Mouse (Mus musculus): ENCODE results near the gene Olfr272.

DNA sequence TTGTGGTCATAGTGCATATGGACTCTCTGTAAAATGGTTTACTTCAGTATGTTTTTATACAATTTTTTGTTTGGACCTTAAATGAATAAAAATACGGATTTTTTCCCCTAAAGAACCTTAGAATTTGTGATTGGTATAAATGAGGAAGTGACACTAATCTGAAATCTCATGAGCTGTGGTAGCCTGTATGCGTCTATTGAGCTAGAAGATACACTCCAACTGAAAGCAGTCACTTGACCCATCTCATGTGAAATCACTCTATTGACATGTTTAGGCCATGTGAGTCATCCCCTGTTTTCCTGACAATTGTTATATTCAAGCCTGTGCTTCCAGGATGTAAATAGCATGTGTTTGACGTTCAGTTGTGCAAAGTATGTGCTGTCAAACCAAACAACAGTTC, 9.4 kb downstream of the Olfr272 start:
- TF ChIP-seq POLR2A (IDR thresholded peaks at IDR 0.05; ENCODE audit: borderline replicate concordance, low read depth, low read length), result no peak
- no peak for TF ChIP-seq CTCF (IDR thresholded peaks at IDR 0.05; ENCODE audit: low read depth, low read length)

All from bone marrow macrophage, adult 2 months (primary cell).